Mouse (Mus musculus) activated CD4-positive, CD25-positive, alpha-beta regulatory T cell (primary cell): ENCODE measurements around the gene Eif3l. TPM values are rescaled to one million over a fixed set of nuclear protein-coding genes. Genes with fewer than 3 reads are reported as not detected.

Experiments
- polyA plus RNA-seq, 2 experiments: library from polyadenylated mRNA; unstranded; fragments of 100-300 nt; shearing (Covaris generic); gene quantifications; one replicate each; pipeline ENCODE4 v1.2.1; 2017

Gene Eif3l
- polyA plus RNA-seq: 100 to 1,000 TPM; 160 to 185 TPM

DNA sequence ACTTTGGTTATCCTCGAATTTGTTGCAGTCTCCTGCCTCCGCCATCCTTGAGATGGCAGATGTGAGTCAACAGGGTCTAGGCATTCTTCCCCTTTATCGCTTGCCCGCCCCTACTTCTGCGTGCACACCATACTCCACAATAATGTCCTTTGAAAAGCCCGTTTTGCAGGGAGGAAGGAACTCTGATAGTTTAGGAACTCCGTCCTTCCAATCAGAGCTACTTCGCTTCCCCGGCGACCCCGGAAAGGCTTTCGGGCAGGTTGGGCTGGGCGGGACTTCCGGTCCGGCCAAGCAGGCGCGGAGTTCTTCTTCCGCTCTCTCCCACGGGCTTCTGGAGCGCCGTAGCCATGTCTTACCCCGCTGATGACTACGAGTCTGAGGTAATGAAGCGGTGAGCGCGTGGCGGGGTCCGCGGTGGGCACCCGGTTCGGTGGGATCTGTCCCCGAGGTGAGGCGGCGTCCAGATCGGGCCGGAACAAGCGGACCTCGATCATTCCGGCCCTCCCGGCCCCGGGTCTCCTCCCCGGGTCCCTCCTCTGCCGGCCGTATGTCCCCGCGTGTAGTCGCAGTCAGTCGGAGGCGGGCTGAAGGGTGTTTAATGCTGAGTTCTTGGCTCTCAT lies at the start of gene Eif3l:
Gene Eif3l, plus strand, starts transcription at position 267 of the 620 bp plus-strand sequence.

DNA sequence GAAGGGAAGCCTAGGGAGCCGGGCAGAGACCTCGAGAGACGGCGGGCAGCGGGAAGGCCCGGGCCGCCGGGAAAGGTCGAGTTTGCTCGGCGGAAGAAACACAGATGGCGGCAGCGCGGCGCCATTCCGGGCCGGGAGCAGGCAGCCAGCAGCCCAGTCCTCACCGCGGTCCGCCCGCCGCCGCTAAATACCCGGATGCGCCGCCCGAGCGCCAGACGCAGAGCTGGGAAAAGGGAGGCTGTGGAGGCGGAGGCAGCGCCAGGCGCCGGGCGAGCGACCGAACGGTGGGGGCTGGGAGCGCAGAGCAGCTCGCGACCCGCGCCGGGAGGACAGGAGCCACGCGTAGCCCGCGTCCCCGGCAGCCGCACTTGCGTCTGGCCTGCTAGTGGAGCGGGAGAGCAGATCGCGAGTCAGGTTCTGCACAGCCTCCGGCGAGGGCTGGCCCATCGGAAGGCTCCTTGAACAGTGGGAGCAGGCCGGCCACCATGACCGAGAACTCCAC lies 46.7 kb upstream of the Eif3l start, which contains the start of gene H1f0:
Gene H1f0, plus strand, starts transcription at position 214 of the 502 bp plus-strand sequence.

DNA sequence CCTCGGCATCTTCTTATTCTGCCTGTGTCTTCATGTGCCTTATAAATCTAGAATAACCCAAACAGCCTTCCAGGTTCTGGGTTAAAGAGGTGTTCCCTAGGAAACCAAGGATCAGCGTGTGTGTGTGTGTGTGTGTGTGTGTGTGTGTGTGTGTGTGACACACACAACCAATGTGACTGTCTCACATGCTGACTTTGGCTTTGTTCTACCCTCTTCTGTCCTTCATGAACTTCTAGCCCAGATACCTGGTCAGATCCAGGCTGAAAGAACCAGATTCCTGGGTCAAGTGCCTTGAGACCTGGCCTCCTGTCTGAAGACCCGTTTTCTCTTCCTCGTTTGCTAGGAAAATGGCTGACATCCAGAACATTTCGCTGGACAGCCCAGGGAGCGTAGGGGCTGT lies 33.4 kb upstream of the Eif3l start, which contains the start of gene Galr3:
Gene Galr3, plus strand, starts transcription at position 301 of the 400 bp plus-strand sequence.

DNA sequence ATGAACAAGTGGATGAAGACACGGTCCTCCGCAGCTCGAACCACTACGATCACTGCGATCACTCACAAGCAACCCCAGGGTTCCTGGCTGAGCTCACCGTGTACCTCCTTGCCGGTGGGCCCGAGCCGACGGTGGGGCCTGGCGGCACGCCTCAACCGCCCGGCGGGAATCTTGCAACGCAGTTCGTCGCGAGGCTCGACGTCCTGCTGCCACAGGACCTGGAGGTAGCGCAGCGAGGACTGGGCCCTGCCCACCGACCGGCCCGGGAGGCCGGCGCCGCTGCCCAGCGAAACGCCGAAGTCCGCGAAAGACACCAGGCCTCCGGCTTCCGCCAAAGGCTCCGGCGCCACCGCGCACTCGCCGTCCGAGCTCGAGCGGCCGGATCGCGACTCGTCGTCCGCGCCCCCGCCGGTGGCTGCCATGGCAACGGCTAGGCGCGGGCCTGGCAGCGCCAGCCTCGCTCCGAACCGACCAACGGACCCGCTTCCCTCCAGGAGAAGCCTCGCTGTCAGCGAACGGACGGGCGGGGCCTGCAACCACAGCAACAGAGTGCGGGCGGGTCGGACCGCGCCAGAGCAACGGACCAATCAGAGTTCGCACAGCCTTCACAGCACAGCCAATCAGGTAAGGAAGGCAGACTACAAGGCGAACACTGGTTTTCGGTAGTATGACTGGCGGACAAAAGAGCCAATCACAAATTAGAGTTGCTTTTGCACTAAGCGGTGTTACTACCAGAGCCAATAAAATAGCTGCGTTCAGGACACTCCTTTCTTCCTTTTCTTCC lies 12.4 kb upstream of the Eif3l start, which contains the start of gene Ankrd54:
Gene Ankrd54, minus strand, starts transcription at position 518 of the 784 bp plus-strand sequence.

DNA sequence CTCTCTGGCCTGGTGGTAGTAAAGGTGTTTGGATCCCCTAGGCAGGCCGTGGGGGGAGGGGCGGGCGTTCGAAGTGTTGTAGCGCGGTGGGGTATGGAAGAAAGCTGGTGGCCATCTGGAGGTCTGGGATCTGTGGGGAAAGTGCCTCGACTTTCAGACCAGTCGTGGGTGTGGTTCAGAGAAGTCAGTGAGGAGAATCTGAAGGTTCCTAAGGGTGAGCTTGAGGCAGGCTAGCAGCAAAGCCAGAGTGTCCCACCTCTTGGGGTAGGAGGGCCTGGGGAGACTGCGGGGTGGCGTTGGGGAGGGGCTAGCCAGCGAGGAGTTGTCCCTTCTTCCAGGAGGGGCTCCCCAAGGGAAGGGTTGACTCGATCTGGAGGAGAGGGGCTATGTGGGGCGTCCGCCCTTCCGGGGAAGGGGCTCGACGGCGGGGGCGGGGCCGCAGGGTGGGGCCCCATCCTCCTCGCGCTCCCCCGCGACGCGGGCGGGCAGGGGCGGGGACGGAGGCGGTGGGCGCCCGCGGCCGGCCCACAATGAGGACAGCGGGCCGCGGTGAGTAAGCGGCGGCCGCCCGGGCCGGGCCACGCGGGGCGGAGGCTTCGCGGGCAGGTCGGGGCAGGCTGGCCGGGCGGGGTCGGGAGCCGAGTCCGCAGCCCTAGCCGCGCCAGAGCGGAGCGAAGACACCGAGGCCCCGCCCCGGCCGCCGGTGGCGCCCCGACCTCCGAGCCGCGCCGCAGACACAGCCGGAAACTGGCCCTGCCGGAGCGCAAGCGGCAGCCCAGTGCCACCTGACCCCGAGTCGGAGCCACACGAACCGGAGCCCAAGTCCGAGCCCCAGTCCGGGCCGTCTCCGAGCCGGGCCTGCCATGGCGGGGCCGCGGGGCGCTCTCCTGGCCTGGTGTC lies 33.7 kb downstream of the Eif3l start, which contains the start of gene Micall1:
Gene Micall1, plus strand, starts transcription at position 478 of the 900 bp plus-strand sequence.

DNA sequence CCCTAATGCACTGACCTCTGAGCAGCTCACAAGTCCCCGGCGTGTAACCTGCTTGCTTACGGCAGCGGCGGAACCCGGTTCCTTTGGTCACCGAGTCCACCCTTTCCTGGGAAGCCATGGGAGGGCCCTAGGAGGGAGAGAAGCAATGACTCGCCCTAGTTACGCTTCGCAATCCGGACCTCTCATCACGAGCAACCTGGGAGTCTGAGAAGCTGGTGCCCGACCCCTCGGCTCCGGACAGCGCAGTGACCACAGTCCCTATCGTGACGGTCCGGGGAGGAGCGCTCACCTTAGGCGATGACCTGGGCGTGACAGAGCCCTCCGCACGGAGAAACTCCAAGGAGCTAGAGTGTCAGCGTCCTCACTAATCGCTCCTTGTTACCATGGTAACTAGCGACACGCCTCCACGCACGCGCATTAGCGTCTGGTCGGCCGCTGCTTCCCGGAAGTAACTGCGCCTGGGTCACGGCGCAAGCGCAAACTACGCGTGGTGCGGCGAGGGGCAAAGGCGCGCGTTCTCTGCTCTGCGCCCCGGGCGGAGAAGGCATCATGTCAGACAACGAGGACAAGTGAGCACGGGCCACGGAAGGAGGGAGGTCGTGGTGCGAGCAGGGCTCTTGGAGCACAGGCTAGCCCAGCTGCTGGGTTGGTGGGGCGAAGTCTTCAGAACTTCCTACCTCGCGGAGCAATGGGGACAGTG lies 66.0 kb downstream of the Eif3l start, which contains the start of the genes Polr2f and 1700088E04Rik:
Gene Polr2f, plus strand, starts transcription at position 144 of the 700 bp plus-strand sequence.
Gene 1700088E04Rik, minus strand, starts transcription at position 388 of the 700 bp plus-strand sequence.

Other genes starting within 250 kb of the Eif3l start
- under 1 TPM; 0.14 to 0.18 TPM for gene Cdc42ep1, start 232.6 kb upstream of the Eif3l start, polyA plus RNA-seq
- gene Lgals2, start 219.7 kb upstream of the Eif3l start, polyA plus RNA-seq: not detected
- 10 to 100 TPM; 43.5 to 61.3 TPM for gene Gga1, start 198.0 kb upstream of the Eif3l start, polyA plus RNA-seq
- under 1 TPM; 0.68 to 0.75 TPM for gene Gm49510, start 175.5 kb upstream of the Eif3l start, polyA plus RNA-seq
- gene Sh3bp1, start 175.4 kb upstream of the Eif3l start, polyA plus RNA-seq: 100 to 1,000 TPM; 165 to 207 TPM
- 10 to 100 TPM; 16.6 to 18.3 TPM for gene Pdxp, start 161.3 kb upstream of the Eif3l start, polyA plus RNA-seq
- 1,000 to 10,000 TPM in 1 of 2 experiments, 100 to 1,000 TPM in 1; 544 to 1,308 TPM for gene Lgals1, start 148.5 kb upstream of the Eif3l start, polyA plus RNA-seq
- 10 to 100 TPM; 49.9 to 50.4 TPM for gene Nol12, start 140.2 kb upstream of the Eif3l start, polyA plus RNA-seq
- gene Triobp, start 127.5 kb upstream of the Eif3l start, polyA plus RNA-seq: 10 to 100 TPM; 54.7 to 95.1 TPM
- gene H1f0, start 46.7 kb upstream of the Eif3l start, polyA plus RNA-seq: 100 to 1,000 TPM; 106 to 152 TPM
- gene Galr3, start 33.3 kb upstream of the Eif3l start, polyA plus RNA-seq: under 1 TPM; 0.42 to 0.47 TPM
- gene Ankrd54, start 12.3 kb upstream of the Eif3l start, polyA plus RNA-seq: 10 to 100 TPM; 48.6 to 53.3 TPM
- gene Micall1, start 33.7 kb downstream of the Eif3l start, polyA plus RNA-seq: 10 to 100 TPM; 26.9 to 36.0 TPM
- 100 to 1,000 TPM; 133 to 161 TPM for gene Polr2f, start 65.8 kb downstream of the Eif3l start, polyA plus RNA-seq
- gene 1700088E04Rik, start 66.1 kb downstream of the Eif3l start, polyA plus RNA-seq: 1 to 10 TPM; 3.0 to 4.3 TPM
- under 1 TPM in 1 of 2 experiments, not detected in 1; 0.09 TPM for gene Sox10, start 90.1 kb downstream of the Eif3l start, polyA plus RNA-seq
- gene Pick1, start 154.0 kb downstream of the Eif3l start, polyA plus RNA-seq: 10 to 100 TPM; 29.6 to 30.8 TPM
- gene Gm49486, start 154.2 kb downstream of the Eif3l start, polyA plus RNA-seq: under 1 TPM; 0.17 to 0.98 TPM
- gene Slc16a8, start 179.6 kb downstream of the Eif3l start, polyA plus RNA-seq: under 1 TPM in 1 of 2 experiments, not detected in 1; 0.45 TPM
- gene Baiap2l2, start 210.4 kb downstream of the Eif3l start, polyA plus RNA-seq: 1 to 10 TPM in 1 of 2 experiments, under 1 TPM in 1; 0.58 to 1.1 TPM